Mouse (Mus musculus) forebrain, postnatal 0 days (tissue): ENCODE data around the gene Ak4. TPM values are rescaled to one million over a fixed set of nuclear protein-coding genes. Genes with fewer than 3 reads are reported as not detected.

ENCODE experiments used
- ATAC-seq: fragments of 200-750 bp; cut with Nextera tagmentation; 2 replicates; pipeline ENCODE4 v1.8.0; 2017; ENCODE audit warnings: mild to moderate bottlenecking, moderate library complexity
- DNase-seq: peaks from one replicate; pipeline ENCODE4 v3.0.0-alpha.2; 2015
- H3K27ac ChIP-seq: fragments of 300-500 bp; sonication (generic); 2 replicates; pipeline ENCODE4 v1.5.1; 2014; ENCODE audit warnings: low read depth, mild to moderate bottlenecking, antibody characterized with exemption, low read length, moderate library complexity, mixed read lengths
- H3K27me3 ChIP-seq: fragments of 300-500 bp; sonication (generic); 2 replicates; pipeline ENCODE4 v1.6.1; 2014; ENCODE audit warnings: mild to moderate bottlenecking, low read length, mixed read lengths; ENCODE audit not compliant: insufficient read depth
- H3K36me3 ChIP-seq: fragments of 300-500 bp; sonication (generic); 2 replicates; pipeline ENCODE4 v1.6.1; 2014; ENCODE audit warnings: mild to moderate bottlenecking, moderate library complexity; ENCODE audit not compliant: insufficient read depth
- H3K4me1 ChIP-seq: fragments of 300-500 bp; sonication (generic); 2 replicates; pipeline ENCODE4 v1.6.1; 2014; ENCODE audit warnings: antibody characterized with exemption; ENCODE audit not compliant: insufficient read depth
- H3K4me2 ChIP-seq: fragments of 300-500 bp; sonication (generic); 2 replicates; pipeline ENCODE4 v1.6.1; 2014; ENCODE audit warnings: low read depth, mild to moderate bottlenecking, moderate library complexity
- H3K4me3 ChIP-seq: fragments of 300-500 bp; sonication (generic); 2 replicates; pipeline ENCODE4 v1.5.1; 2014; ENCODE audit warnings: low read depth, low read length, mixed read lengths
- H3K9ac ChIP-seq: fragments of 300-500 bp; sonication (generic); 2 replicates; pipeline ENCODE4 v1.6.1; 2014; ENCODE audit warnings: mild to moderate bottlenecking
- H3K9me3 ChIP-seq: fragments of 300-500 bp; sonication (generic); 2 replicates; pipeline ENCODE4 v1.6.1; 2016; ENCODE audit warnings: low read length
- CTCF ChIP-seq: sonication (generic); IDR thresholded peaks from 2 replicates; pipeline ENCODE4 v1.5.1; 2016; ENCODE audit warnings: antibody characterized with exemption, control low read depth, low read depth
- WGBS: fragments of 180-500 bp; shearing (Covaris S2); extraction: QIAGEN DNeasy Blood & Tissue Kit; methylation state at CpG from one replicate; pipeline ENCODE4 v1.1.7; 2014; 5-methylcytosine and 5-hydroxymethylcytosine counted together
- polyA plus RNA-seq: library from polyadenylated mRNA; unstranded; fragments of >200 nt; fragmentation: Nextera tagmentation; extraction: Ambion mirVana; gene quantifications from 2 replicates; pipeline ENCODE4 v1.2.1, GENCODE M21; 2015
- total RNA-seq: library from RNA; depleted of rRNA; stranded (reverse); fragments of >200 nt; gene quantifications from 2 replicates; pipeline ENCODE4 v1.2.3, GENCODE M21; 2014

Gene Ak4
- total and polyA plus RNA-seq, 2 experiments from 2014 or later, result 6.0 to 10.2 TPM

GRCm38 (mm10) chr4:101422996-101423395, 3.9 kb downstream of the Ak4 start:
- WGBS, result 73% methylated on average over 10 of the region's 10 CpGs
- no peak for TF ChIP-seq CTCF
- no peak for ATAC-seq
- no peak overlapping the region for H3K9ac ChIP-seq
- H3K9me3 ChIP-seq, result no peaks in the 10 kb centered on the region
- no peaks in the 10 kb centered on the region for H3K27me3 ChIP-seq
- H3K4me3 ChIP-seq, result no peak overlapping the region
- H3K27ac ChIP-seq, result no peak overlapping the region
- DNase-seq, result no peak
- no peaks in the 10 kb centered on the region for H3K36me3 ChIP-seq
- H3K4me1 ChIP-seq, result no peaks in the 10 kb centered on the region; the same call in 1 of the 2 replicates
- H3K4me2 ChIP-seq, result no peak overlapping the region

DNA sequence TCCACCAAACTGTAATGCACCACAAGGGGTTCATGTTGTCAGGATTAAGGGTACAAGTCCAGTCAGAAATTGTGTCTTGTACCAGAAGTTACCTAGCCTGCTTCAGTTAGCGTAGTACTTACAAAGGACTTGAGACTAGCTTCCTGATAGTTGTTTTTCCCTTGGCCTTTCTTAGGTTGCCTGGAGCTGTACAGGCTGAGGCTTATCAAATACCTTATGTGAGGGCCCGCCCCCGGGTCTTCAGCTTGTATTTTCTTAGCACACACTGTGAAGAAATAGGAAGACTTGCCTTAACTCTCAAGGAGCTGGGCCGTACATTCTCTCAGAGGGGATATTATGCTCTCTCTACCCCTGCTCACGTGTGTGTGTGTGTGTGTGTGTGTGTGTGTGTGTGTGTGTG, 4.5 kb downstream of the Ak4 start:
- ATAC-seq (no peak), DNase-seq (no peak)
- H3K4me1 ChIP-seq, result no peaks in the 10 kb centered on the region; the same call in 1 of the 2 replicates
- 95% methylated on average over 5 of the region's 5 CpGs for WGBS
- H3K9ac ChIP-seq, result no peak overlapping the region
- H3K27me3 ChIP-seq, result no peaks in the 10 kb centered on the region
- H3K4me2 ChIP-seq, result no peak overlapping the region
- TF ChIP-seq CTCF, result no peak
- no peaks in the 10 kb centered on the region for H3K9me3 ChIP-seq
- no peak overlapping the region for H3K27ac ChIP-seq
- no peaks in the 10 kb centered on the region for H3K36me3 ChIP-seq
- no peak overlapping the region for H3K4me3 ChIP-seq

- Histone ChIP-seq H3K9me3 (no peaks in the 10 kb centered on the region), H3K4me1 (no peaks in the 10 kb centered on the region), H3K4me2 (no peak overlapping the region), H3K27ac (no peak overlapping the region), H3K4me3 (no peak overlapping the region), H3K36me3 (no peaks in the 10 kb centered on the region), H3K9ac (no peak overlapping the region), H3K27me3 (no peaks in the 10 kb centered on the region)
- TF ChIP-seq CTCF, result no peak
- DNase-seq (no peak), ATAC-seq (no peak)
- 48% methylated on average over 3 of the region's 3 CpGs for WGBS
Measured at GRCm38 (mm10) chr4:101424495-101424894, 5.4 kb downstream of the Ak4 start.

GRCm38 (mm10) chr4:101425119-101425518, 6.0 kb downstream of the Ak4 start:
- no peaks in the 10 kb centered on the region for H3K4me1 ChIP-seq
- no peaks in the 10 kb centered on the region for H3K27me3 ChIP-seq
- H3K9me3 ChIP-seq, result no peaks in the 10 kb centered on the region
- no peak overlapping the region for H3K27ac ChIP-seq
- 70% methylated on average over 5 of the region's 5 CpGs for WGBS
- TF ChIP-seq CTCF, result no peak
- DNase-seq (no peak), ATAC-seq (no peak)
- H3K9ac ChIP-seq, result no peak overlapping the region
- no peaks in the 10 kb centered on the region for H3K36me3 ChIP-seq
- H3K4me3 ChIP-seq, result no peak overlapping the region
- H3K4me2 ChIP-seq, result no peak overlapping the region

GRCm38 (mm10) chr4:101425666-101426065, 6.6 kb downstream of the Ak4 start:
- WGBS, result 86% methylated on average over 3 of the region's 3 CpGs
- H3K36me3 ChIP-seq, result no peaks in the 10 kb centered on the region
- ATAC-seq (no peak), DNase-seq (no peak)
- peak; percentile 56 for TF ChIP-seq CTCF
- no peak overlapping the region for H3K4me2 ChIP-seq
- H3K4me1 ChIP-seq, result no peaks in the 10 kb centered on the region
- no peak overlapping the region for H3K27ac ChIP-seq
- no peaks in the 10 kb centered on the region for H3K9me3 ChIP-seq
- no peak overlapping the region for H3K9ac ChIP-seq
- no peaks in the 10 kb centered on the region for H3K27me3 ChIP-seq
- no peak overlapping the region for H3K4me3 ChIP-seq

DNA sequence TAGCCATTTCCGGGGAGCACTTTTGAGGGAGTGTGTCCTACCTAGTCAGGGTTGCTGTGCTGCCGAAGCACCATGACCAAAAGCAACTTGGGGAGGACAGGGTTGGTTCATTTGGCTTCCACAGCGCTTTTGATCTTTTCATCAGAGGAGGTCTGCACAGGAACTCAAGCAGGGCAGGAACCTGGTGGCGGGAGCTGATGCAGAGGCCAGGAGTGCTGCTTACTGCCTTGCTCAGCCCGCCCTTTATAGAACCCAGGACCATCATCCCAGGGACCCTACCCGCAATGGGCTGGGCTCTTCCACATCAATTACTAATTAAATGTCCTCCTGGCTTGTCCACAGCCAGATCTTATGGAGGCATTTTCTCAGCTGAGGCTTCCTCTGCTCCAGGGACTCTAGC, 7.5 kb downstream of the Ak4 start:
- Histone ChIP-seq H3K4me1 (no peaks in the 10 kb centered on the region), H3K4me2 (no peak overlapping the region), H3K27me3 (no peaks in the 10 kb centered on the region), H3K4me3 (no peak overlapping the region), H3K27ac (no peak overlapping the region), H3K36me3 (no peaks in the 10 kb centered on the region), H3K9ac (no peak overlapping the region), H3K9me3 (no peaks in the 10 kb centered on the region)
- DNase-seq (no peak), ATAC-seq (no peak)
- WGBS, result 91% methylated on average over 6 of the region's 6 CpGs
- no peak for TF ChIP-seq CTCF

GRCm38 (mm10) chr4:101427886-101428680, 9.0 kb downstream of the Ak4 start:
- no peaks in the 10 kb centered on the region for H3K4me1 ChIP-seq
- no peak for ATAC-seq
- H3K27me3 ChIP-seq, result no peaks in the 10 kb centered on the region
- 87% methylated on average over 11 of the region's 11 CpGs for WGBS
- H3K4me3 ChIP-seq, result no peak overlapping the region
- no peak overlapping the region for H3K9ac ChIP-seq
- no peak overlapping the region for H3K27ac ChIP-seq
- no peak overlapping the region for H3K4me2 ChIP-seq
- no peak for DNase-seq
- H3K9me3 ChIP-seq, result no peaks in the 10 kb centered on the region
- no peak for TF ChIP-seq CTCF
- H3K36me3 ChIP-seq, result no peaks in the 10 kb centered on the region
